Mouse (Mus musculus) adrenal gland, adult (tissue): ENCODE measurements at regions not wholly inside any gene's neighbourhood (a gene's known extent, or its start where the extent isn't known, plus 50 kb on each side); places are given as distances from the start of the nearest gene placed in this dataset.
A peak's percentile ranks its signal among the peaks of the same experiment; 100 is the strongest.

Experiments used
- DNase-seq, 2 experiments: peaks; one replicate each; pipeline ENCODE4 v3.0.0; 2022 to 2023; ENCODE audit warnings: low spot score in 1 of 2; ENCODE audit not compliant: inconsistent age in 2 of 2

DNA sequence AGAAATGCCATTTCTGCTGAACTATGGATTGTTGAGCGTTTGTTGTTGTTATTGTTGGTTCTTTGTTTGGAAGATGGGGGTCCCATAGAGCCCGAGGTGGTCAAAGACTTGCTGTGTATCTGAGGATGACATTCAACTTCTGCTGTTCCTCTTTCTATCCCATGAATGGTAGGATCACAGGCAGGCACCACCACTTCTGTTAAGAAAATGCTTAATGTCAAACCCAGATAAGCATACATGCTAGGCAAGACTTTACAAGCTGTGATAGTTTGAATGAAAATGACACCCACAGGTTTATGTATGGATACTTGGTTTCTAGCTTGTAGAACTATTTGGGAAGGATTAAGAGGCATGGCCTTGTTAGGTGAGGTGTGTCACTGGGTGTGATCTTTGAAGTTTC, 330.2 kb upstream of the Trib2 start:
- no peak for DNase-seq

DNA sequence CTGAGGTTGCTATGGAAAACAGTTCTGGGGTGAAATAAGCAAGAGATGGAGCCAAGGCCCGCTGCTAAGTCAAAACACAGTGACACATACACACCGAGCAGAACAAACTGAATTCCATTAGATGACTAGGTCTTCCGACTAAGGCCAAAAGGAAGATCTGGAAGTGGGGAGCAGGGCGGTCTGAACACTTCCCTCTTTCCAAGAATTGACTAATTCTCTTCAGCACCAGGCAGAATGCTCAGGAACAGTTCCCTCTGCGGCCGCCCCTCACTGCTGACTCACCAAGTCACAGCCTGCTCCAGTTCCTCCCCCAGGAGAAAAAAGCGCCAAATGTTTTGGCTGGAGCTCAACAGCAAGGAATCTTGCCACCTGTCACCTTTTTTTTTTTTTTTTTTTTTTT, 328.9 kb upstream of the Trib2 start:
- no peak for DNase-seq

DNA sequence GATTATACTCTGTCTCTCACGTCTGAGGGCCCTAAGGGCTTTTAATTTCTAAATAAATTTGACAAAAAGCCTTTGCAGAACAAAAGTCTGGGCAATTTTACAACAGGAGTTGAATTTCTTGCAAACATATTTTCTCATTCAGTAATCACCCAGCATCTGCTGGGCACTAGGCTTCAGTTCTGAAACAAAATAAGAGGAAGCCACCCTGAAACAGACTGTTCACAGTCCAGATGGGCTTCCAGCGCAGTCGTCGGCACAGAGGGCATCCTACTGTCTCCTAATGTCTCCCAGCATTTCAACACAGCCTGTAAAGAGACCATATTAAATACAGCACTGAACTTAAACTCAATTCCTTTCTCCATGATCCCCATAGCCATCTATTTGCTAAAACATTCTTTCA, 324.5 kb upstream of the Trib2 start:
- no peak for DNase-seq

DNA sequence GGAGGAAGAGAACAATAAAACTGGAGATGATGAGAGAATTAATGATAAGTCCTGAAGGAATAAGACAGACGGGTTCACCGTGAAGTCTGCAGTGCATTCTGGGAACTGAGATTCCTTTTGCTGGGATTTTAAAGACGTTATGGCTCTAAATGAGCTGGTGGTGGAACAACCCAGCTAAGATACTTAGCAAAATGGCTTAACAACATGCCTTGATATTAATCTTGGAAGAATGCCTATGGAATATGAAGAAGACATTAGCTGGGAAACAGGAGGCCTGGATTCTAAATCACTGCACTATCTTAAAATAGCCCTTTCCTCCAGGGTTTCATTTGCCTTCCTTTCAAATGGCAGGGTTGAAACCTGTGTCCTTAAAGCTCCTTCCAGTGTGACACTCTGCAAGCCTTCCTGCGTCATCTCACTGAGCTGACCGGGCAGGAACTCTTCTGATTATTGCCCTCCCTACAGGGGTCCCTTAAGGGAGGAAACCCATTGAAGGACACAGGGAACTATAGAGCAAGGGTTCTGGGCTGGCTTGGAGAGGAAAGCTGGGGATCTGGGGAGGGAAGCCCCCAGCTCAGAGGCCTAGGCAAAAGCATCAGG, 323.9 kb upstream of the Trib2 start:
- no peak for DNase-seq

DNA sequence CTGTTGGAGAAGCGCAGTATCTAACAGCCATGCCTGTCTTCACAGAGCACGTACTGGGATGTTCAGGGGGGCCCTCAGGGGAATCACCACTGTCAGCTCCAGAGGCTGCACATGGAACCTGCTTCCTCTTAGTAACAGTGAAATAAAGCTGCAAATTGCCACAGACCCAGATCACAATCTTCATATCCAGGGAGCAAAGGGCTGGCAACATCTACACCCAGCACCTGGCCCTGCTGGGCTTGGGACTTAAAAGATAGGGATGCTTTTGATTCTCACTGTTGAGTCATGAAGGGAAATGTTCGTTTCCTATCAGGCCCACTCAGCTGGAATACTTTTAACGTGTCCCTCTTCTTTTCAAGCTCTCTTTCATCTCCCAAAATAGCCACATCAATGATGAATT, 322.4 kb upstream of the Trib2 start:
- no peak for DNase-seq

DNA sequence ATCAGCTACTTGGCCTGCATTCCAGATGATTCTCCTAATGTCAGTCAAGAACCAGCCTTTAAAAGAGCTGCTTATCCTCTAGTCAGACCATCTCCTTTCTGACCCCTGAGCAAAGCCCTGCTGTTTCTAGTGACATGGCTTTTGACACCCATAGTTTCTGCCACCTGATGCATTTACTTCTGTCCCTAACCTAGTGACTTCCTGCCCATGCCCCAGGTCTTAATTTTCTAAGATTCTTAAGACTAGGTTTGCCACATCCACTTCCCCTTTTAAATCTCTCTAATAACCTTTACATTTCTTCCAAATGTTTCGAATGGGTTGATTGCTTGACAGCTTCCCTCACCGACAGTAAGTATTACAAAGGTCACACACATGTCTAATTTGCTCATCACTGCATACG, 321.1 kb upstream of the Trib2 start:
- no peak for DNase-seq

DNA sequence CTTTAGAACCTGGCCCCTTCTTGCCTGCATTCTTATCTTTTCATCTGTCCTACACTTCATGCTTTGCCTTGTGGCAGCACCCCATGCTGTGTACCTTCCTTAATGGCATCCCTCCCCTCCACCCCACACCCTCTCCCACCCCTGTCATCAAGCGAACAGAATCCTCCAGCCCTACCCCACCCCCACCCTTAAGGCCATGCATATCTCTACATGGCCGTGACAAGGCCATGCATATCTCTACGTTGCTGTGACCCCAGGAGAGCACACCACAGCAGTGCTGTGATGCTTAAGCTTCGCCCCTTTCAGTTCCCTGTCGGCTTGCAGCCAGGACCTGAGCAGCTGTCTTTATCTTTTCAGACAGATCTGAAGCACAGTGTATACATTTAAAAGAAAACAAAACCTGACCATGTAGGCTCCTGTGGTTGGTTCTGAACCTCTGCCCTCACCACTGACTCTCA, 319.5 kb upstream of the Trib2 start:
- no peak for DNase-seq

DNA sequence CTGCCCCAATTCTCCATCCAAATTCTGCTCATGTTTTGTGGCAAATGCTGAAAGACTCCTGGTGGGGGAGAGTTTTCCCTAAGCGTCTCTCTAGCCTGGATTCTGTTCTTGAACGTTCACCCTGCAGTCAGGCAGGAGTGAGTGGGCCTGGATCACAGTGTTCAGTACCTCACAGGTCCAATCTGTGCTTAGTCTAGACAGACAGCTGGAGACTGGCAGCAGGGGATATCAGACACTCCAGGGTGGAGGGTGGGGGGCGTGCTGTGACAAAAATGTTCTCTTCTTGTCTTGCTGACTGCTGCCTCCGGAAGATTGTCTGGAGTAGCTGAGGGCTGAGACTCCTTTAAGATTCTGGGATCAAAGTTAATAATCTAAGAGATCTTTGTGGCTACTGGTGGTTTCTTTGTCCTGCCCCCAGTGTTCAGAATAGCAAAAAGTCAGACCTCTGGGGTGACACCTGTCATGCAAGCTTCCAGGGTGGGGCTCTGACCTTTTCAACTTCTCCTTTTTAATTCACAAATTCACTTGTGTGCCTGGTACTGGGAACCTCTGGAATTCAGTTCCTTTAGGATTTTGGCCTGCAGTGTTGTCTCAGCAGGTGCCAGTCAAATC, 319.0 kb upstream of the Trib2 start:
- DNase-seq, result no peak

DNA sequence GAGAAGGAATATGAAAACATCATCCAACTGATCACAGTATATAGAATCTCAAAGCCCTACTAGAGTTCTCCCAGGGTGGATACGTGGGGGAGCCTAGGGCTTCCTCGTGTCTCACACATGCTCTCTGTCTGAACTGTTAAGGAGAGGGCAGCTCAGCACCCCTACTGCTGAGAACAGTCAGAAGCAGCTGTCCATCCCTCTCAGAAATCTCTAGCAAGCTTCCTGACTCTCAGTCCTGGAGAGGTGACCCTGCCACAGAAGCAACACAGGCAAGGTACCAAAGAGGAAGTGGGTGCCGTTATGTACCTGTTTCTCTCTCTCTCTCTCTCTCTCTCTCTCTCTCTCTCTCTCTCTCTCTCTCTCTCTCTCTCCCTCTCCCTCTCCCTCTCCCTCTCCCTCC, 317.7 kb upstream of the Trib2 start:
- DNase-seq, result no peak

DNA sequence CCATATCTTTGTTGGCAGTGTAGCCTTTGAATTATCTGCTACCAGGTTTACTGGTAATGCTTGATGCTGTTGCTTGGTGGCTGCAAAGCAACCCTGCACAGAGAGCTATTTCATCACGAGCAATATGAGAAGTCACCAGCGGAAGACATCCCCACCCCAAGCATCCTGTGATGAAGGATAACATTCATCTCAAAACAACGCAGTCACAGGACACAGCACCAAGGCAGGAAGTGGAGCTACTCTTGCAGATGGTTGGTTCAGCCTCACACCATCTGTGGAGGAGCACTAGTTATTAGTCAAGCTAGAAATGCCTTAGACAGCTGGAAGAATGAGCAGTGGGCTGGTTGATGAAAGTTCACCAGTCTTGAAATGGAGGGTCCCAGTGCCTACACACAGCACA, 316.5 kb upstream of the Trib2 start:
- peak in 1 of 2 experiments; percentile 20 for DNase-seq

DNA sequence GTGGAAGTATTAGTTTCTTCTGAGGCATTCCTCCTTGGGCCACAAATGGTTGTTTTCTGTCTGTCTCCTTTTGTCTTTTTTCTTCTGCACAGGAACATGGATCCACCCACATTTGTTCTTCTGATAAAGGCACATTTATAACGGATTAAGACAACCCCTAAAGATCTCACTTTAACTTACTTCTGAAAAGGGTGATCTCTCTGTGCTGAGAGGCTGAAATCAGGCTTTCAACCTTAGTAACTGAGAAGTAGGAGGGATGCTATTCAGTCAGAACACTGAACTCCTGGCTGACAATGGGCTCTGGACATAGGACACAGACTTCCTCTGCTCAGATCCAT, 315.0 kb upstream of the Trib2 start:
- DNase-seq, result no peak

DNA sequence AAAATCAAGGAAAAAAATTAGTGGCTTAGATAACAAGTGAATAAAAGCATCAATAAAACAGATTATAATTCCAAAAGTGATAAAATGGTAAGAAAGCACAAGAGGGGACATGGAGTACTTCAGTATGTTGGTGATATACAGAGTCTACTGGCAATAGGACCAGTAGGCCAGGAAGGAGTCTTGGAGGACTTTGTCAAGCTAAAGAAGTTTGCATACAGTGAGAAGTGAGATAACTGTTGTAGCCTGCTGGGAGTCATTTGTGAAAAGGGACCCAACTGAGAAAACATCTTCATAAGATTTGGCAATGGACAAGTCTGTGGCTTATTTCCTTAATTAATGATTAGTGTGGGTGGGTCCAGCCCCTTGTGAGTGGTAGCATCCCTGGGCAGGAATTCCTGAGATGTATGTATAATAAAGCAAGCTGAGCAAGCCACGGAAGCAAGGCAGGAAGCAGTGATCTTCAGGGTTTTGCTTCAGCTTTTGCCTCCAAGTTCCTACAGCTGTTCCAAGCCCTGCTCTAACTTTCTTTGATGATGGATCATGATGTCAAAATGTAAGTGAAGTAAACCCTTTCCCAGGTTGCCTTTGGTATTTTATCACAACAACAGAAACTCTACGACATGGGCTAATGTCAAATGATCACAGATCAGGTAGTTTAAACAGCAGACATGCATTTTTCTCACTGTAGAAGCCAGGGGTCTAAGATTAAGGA, 314.5 kb upstream of the Trib2 start:
- no peak for DNase-seq

DNA sequence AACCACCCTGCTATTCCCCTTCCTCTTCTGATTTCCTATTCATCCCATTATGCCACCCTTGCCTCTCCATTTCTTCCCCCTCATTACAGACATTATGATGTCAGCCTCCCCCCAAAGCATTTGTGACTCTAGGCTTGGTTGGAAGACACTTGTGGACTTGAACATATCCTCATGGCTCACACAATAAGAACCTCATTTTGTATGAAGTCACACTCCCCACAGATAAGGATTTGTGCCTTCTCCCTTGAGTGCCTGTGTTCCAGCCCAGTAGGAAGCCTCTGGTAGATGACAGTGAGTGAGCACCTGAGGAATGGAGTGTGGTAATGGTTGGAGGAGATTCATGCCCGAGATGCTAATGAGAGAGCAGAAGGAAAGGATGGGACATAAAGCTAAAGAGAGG, 313.9 kb upstream of the Trib2 start:
- no peak for DNase-seq

DNA sequence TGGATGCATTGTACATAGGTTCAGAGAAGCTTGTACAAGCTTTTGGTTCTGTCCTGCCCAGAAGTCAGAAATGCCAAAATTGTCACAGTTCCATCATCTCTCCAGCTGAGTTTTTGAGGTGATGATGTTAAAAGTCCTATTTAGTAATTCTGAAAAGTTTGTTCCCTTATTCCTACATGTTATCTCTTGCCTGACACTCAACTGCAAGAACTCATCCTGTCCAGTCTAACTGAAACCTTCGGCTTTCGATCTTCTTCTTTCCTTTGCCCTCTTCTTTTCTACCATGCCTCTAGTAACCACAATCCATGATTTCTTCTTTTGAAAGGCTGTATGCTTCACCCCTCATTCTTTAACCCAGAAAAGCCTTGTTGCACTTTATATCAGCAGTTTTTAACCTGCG, 313.2 kb upstream of the Trib2 start:
- DNase-seq, result no peak

DNA sequence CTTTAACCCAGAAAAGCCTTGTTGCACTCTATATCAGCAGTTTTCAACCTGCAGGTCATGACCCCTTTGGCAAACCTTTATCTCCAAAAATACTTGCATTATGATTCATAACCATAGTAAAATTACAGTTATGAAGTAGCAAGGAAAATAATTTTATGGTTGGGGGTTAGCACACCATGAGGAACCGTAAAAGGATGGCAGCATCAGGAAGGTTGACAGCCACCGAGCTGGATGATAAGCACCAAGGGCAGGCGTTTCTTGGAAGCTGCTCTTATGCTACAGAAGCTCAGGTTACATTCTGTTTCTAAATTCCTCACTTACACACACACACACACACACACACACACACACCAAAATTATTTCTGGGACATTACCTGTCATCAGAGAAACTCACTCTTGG, 312.5 kb upstream of the Trib2 start:
- DNase-seq, result no peak

DNA sequence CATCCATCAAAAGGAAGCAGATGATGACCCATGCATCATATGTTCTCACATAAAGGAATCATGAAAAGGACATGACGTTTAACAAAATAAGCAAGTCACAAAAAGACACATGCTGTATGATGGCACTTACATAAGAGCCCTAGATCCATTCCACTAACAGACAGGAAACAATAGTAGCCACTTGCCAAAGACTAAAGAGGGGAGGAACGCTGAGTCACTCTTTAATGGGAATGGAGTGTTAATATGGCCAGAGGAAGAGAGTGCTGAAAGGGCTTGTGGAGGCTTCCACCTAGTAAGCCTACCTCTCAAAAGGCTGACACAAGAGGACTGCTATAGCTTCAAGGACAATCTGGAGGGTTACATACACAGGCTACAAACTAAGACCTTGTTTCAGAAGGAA, 308.2 kb upstream of the Trib2 start:
- DNase-seq, result no peak

DNA sequence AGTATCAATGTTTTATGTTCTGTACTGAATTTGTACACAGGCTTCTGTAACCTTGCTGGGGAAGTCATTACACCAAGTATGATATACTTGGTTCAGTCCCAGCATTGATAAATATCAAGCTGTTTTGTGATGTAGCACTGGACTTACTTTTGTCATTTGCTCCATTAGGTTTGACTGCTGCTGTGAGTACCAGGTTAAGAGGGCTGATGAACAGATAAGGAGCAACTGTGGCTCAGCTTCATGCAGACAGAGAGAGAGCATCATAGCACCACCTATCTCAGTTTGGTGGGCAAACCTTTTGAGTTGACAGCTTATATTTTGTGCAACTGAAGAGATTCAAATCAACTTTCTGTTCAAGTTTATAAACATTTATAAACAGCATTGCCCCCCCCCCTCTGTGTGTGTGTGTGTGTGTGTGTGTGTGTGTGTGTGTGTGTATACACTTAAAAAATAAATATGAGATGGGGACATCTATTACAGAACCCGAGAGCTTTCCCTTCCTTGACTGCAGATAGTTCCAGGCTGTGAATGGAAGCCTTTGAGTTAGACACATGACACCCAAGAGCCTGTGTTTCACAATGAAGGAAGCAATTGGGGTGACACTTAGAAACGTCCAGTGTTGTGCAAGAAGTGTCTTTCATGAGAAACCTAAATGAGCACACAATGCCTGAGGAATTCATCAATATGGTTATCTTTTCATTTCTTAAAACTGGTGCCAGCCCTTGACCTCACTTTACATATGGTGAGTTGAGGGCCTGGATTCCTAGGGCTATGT, 305.8 kb upstream of the Trib2 start:
- no peak for DNase-seq

DNA sequence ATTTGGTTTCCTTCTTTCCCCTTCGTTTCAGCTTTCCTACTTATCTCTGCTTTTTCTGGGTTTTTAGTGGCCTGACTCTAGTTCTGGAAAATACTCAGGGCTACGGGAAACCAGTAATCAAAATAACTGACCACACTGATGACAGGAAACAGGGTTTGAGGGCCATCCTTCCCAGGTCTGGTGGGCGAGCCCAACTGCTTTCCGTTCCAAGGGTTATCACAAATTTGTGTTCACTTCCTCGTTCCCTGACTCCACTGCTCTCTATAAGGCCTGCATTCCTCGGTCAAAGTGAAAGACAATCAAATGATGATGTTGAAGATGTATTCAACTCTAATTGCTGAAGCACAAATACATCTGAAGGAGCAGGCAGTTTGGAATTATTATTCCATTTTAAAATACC, 305.1 kb upstream of the Trib2 start:
- no peak for DNase-seq

DNA sequence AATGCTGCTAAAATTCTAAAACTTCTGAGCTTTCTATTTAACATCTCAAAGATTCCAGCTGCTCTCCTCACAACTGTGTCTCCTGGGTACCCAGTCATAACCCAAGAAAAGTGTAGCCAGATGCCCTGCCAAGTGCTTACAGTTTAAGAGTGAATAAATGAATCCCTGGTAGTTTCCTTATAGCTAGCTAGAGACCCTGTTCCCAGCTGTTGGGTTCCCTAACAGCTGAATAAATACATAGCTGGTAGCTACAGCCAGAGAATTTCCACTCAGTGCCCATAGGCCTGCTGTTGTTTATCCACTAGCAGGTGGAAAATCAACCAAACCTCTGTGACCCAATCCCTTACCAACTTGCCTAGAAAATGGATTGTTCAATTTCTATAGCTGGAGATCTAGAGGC, 302.0 kb upstream of the Trib2 start:
- no peak for DNase-seq

DNA sequence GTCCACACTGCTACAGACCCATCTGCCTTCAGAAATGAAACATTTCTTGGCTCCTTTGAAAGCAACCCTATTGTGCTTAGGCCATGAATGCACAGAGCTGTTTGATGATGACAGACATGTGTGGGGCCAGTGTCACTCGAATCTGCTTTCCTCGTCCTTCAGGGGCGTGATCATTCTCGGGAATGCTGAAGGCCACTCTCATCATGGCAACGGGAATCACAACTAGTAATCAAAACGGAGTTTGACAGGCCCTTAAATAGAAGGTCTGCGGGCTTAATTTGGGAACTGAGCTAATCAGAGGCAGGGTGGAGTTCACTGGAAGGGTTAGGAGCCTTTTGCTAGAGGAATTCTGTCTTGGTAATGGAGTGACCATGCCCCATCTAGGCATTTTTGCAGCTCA, 290.2 kb upstream of the Trib2 start:
- no peak for DNase-seq

DNA sequence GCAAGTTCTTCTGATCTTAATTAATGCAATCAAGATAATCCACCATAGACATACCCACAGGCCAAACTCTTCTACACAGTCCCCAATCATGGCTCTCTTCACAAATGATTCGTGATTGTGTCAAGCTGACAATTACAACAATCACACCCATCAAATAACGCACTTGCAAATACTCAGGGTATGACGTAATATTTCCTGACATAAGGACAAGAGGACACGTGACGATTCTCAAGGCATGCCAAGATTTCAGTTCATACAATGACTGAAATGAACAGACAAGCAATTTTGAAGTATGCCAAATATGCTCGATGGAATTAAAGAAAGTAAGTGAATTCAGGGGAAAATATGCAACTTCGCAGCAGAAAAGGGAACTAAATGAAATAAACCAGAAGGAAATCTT, 282.1 kb upstream of the Trib2 start:
- DNase-seq, result no peak

DNA sequence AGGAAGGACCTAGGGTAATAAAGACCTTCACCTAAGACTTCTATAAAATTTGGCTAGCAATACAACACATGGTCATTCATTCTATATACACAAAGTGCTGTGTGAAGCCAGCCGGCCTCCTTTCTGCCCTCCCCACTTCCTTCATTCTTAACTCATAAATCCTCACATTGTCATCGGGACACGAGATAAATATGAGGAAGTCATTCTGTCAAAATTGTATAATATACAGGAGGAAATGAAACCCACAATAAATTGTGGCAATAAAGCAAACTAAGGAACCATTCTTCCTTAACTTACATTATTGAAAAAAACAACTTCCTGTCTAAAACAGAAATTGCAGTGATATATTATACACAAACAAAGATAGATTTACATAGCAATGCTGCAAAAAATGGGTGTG, 275.9 kb upstream of the Trib2 start:
- DNase-seq, result no peak
